Mouse (Mus musculus): ENCODE measurements around the gene Ptch2. TPM values are rescaled to one million over a fixed set of nuclear protein-coding genes. Genes with fewer than 3 reads are reported as not detected.

Gene Ptch2
- polyA plus RNA-seq, 1 experiment from 2014 or later, result 6.1 TPM

GRCm38 (mm10) chr4:117062700-117063390, 33.0 kb upstream of the Ptch2 start:
- H3K4me2 ChIP-seq (ENCODE audit: low read depth, severe bottlenecking), result no peak overlapping the region
- no peak overlapping the region for H3K4me3 ChIP-seq (ENCODE audit: low read depth, low read length)
- H3K9me3 ChIP-seq (ENCODE audit: control insufficient read depth, low read length), result no peaks in the 10 kb centered on the region
- H3K9ac ChIP-seq (ENCODE audit: low read length), result no peak overlapping the region
- DNase-seq (ENCODE audit: low spot score) (no peak), ATAC-seq (ENCODE audit: insufficient number of reproducible peaks, low FRiP score, low TSS enrichment, low read depth) (no peak)
- H3K27me3 ChIP-seq (ENCODE audit: control insufficient read depth, insufficient read depth, low read length), result no peaks in the 10 kb centered on the region
- no peaks in the 10 kb centered on the region for H3K4me1 ChIP-seq (ENCODE audit: control insufficient read depth, insufficient read depth, low read length)
- H3K36me3 ChIP-seq (ENCODE audit: control insufficient read depth, insufficient read depth, low read length), result peaks cover 3% of the 10 kb centered on the region
- no peak overlapping the region for H3K27ac ChIP-seq (replicated peaks; ENCODE audit: low read depth, low read length)
- 70% methylated on average over 4 of the region's 4 CpGs for WGBS

DNA sequence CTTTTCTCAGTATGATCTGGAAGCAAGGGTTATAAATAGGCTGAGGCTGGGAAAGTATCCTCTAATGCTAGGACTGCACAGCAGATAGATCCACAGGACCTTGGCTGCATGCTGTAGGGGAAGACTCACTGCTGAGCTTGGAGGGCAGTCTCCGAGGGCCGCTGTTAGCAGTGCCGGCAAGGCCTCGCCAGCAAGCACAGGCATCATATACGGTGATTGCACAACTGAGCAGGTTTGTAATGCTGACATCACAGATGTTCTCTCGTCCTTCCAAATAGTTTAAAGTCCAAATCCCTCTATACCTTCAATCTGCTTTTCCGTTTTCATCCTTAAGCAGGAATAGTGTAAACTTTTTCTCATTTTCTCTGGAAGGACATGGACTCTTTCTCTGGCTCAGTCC, 27.8 kb upstream of the Ptch2 start:
- Histone ChIP-seq H3K36me3 (ENCODE audit: control insufficient read depth, insufficient read depth, low read length) (peaks cover 15% of the 10 kb centered on the region), H3K27ac (replicated peaks; ENCODE audit: low read depth, low read length) (no peak overlapping the region), H3K4me3 (ENCODE audit: low read depth, low read length) (no peak overlapping the region), H3K9me3 (ENCODE audit: control insufficient read depth, low read length) (no peaks in the 10 kb centered on the region), H3K4me2 (ENCODE audit: low read depth, severe bottlenecking) (no peak overlapping the region), H3K9ac (ENCODE audit: low read length) (no peak overlapping the region), H3K27me3 (ENCODE audit: control insufficient read depth, insufficient read depth, low read length) (no peaks in the 10 kb centered on the region), H3K4me1 (ENCODE audit: control insufficient read depth, insufficient read depth, low read length) (no peaks in the 10 kb centered on the region)
- DNase-seq (ENCODE audit: low spot score) (no peak), ATAC-seq (ENCODE audit: insufficient number of reproducible peaks, low FRiP score, low TSS enrichment, low read depth) (no peak)
- 92% methylated on average over 7 of the region's 7 CpGs for WGBS

- no peak overlapping the region for H3K9ac ChIP-seq (ENCODE audit: low read length)
- peaks cover 15% of the 10 kb centered on the region for H3K36me3 ChIP-seq (ENCODE audit: control insufficient read depth, insufficient read depth, low read length)
- H3K27me3 ChIP-seq (ENCODE audit: control insufficient read depth, insufficient read depth, low read length), result no peaks in the 10 kb centered on the region
- 93% methylated on average over 1 of the region's 1 CpGs for WGBS
- no peak overlapping the region for H3K4me3 ChIP-seq (ENCODE audit: low read depth, low read length)
- no peak overlapping the region for H3K27ac ChIP-seq (replicated peaks; ENCODE audit: low read depth, low read length)
- H3K4me2 ChIP-seq (ENCODE audit: low read depth, severe bottlenecking), result no peak overlapping the region
- DNase-seq (ENCODE audit: low spot score) (no peak), ATAC-seq (ENCODE audit: insufficient number of reproducible peaks, low FRiP score, low TSS enrichment, low read depth) (no peak)
- no peaks in the 10 kb centered on the region for H3K4me1 ChIP-seq (ENCODE audit: control insufficient read depth, insufficient read depth, low read length)
- no peaks in the 10 kb centered on the region for H3K9me3 ChIP-seq (ENCODE audit: control insufficient read depth, low read length)
Observed at GRCm38 (mm10) chr4:117069647-117070046, 26.2 kb upstream of the Ptch2 start.

- no peaks in the 10 kb centered on the region for H3K27me3 ChIP-seq (ENCODE audit: control insufficient read depth, insufficient read depth, low read length)
- no peak overlapping the region for H3K27ac ChIP-seq (replicated peaks; ENCODE audit: low read depth, low read length)
- H3K4me3 ChIP-seq (ENCODE audit: low read depth, low read length), result no peak overlapping the region
- no peaks in the 10 kb centered on the region for H3K4me1 ChIP-seq (ENCODE audit: control insufficient read depth, insufficient read depth, low read length)
- H3K9ac ChIP-seq (ENCODE audit: low read length), result no peak overlapping the region
- ATAC-seq (ENCODE audit: insufficient number of reproducible peaks, low FRiP score, low TSS enrichment, low read depth), result no peak
- H3K36me3 ChIP-seq (ENCODE audit: control insufficient read depth, insufficient read depth, low read length), result peaks cover 18% of the 10 kb centered on the region
- H3K9me3 ChIP-seq (ENCODE audit: control insufficient read depth, low read length), result no peaks in the 10 kb centered on the region
- 89% methylated on average over 4 of the region's 4 CpGs for WGBS
- H3K4me2 ChIP-seq (ENCODE audit: low read depth, severe bottlenecking), result no peak overlapping the region
- DNase-seq (ENCODE audit: low spot score), result no peak
Observed at GRCm38 (mm10) chr4:117070624-117071023, 25.3 kb upstream of the Ptch2 start.

- Histone ChIP-seq H3K4me2 (ENCODE audit: low read depth, severe bottlenecking) (no peak overlapping the region), H3K4me1 (ENCODE audit: control insufficient read depth, insufficient read depth, low read length) (no peaks in the 10 kb centered on the region), H3K27me3 (ENCODE audit: control insufficient read depth, insufficient read depth, low read length) (no peaks in the 10 kb centered on the region), H3K4me3 (ENCODE audit: low read depth, low read length) (no peak overlapping the region), H3K9ac (ENCODE audit: low read length) (no peak overlapping the region), H3K27ac (replicated peaks; ENCODE audit: low read depth, low read length) (no peak overlapping the region), H3K36me3 (ENCODE audit: control insufficient read depth, insufficient read depth, low read length) (peaks cover 17% of the 10 kb centered on the region), H3K9me3 (ENCODE audit: control insufficient read depth, low read length) (no peaks in the 10 kb centered on the region)
- ATAC-seq (ENCODE audit: insufficient number of reproducible peaks, low FRiP score, low TSS enrichment, low read depth), result no peak
- WGBS, result 91% methylated on average over 5 of the region's 5 CpGs
- DNase-seq (ENCODE audit: low spot score), result no peak
Observed at GRCm38 (mm10) chr4:117071183-117071582, 24.7 kb upstream of the Ptch2 start.

DNA sequence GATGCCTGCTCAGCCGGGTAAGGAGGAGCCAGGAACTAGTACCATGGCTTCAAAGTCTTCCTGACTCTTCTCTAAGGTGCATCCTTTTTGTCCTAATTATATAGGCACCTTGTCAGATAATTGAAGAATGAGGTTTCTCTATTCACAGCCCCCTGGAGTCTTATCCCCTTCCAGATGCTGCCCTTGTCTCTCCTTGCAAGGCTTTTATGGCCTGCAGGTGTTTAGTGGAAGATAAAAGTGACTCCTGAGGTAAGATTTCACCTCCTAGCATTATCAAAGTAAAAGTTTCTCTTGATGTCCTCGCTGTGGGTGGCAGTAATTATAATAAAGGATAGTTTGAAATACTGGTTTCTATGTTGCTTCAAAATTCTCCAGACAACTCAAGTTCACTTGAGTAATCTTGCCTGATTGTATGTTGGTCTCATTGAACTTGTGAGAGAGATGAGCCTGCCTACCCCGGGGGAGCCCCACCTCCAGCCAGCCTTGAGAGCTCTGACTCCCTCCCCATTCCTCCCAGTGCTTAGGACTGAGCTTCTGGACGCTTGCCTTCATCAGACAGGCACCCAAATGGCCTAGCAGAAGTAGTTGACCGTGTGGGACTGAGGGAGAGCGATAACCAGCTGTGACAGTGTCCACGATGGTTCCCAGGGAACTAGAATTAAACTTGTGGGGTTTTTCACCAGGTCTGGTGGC, 7.8 kb upstream of the Ptch2 start:
- ATAC-seq (ENCODE audit: insufficient number of reproducible peaks, low FRiP score, low TSS enrichment, low read depth) (no peak), DNase-seq (ENCODE audit: low spot score) (no peak)
- WGBS, result 67% methylated on average over 7 of the region's 7 CpGs

GRCm38 (mm10) chr4:117090586-117090985, 5.3 kb upstream of the Ptch2 start:
- 0 out of 2 replicates have a peak, but pooled peaks cover under 1% of the 10 kb centered on the region for H3K4me1 ChIP-seq (ENCODE audit: control insufficient read depth, insufficient read depth, low read length)
- no peak overlapping the region for H3K9ac ChIP-seq (ENCODE audit: low read length)
- no peaks in the 10 kb centered on the region for H3K9me3 ChIP-seq (ENCODE audit: control insufficient read depth, low read length)
- H3K27ac ChIP-seq (replicated peaks; ENCODE audit: low read depth, low read length), result no peak overlapping the region
- peaks cover 2% of the 10 kb centered on the region; the same call in 1 of the 2 replicates for H3K36me3 ChIP-seq (ENCODE audit: control insufficient read depth, insufficient read depth, low read length)
- no peak overlapping the region for H3K4me3 ChIP-seq (ENCODE audit: low read depth, low read length)
- no peak overlapping the region for H3K4me2 ChIP-seq (ENCODE audit: low read depth, severe bottlenecking)
- no peaks in the 10 kb centered on the region for H3K27me3 ChIP-seq (ENCODE audit: control insufficient read depth, insufficient read depth, low read length)
- WGBS, result 86% methylated on average over 7 of the region's 7 CpGs
- no peak for DNase-seq (ENCODE audit: low spot score)
- no peak for ATAC-seq (ENCODE audit: insufficient number of reproducible peaks, low FRiP score, low TSS enrichment, low read depth)

More for the DNA sequence above, 7.8 kb upstream of the Ptch2 start:
- Histone ChIP-seq H3K27me3 (ENCODE audit: control insufficient read depth, insufficient read depth, low read length) (no peaks in the 10 kb centered on the region), H3K9ac (ENCODE audit: low read length) (no peak overlapping the region), H3K4me2 (ENCODE audit: low read depth, severe bottlenecking) (no peak overlapping the region), H3K4me3 (ENCODE audit: low read depth, low read length) (no peak overlapping the region), H3K27ac (replicated peaks; ENCODE audit: low read depth, low read length) (no peak overlapping the region), H3K9me3 (ENCODE audit: control insufficient read depth, low read length) (no peaks in the 10 kb centered on the region), H3K4me1 (ENCODE audit: control insufficient read depth, insufficient read depth, low read length) (no peaks in the 10 kb centered on the region), H3K36me3 (ENCODE audit: control insufficient read depth, insufficient read depth, low read length) (peaks cover 2% of the 10 kb centered on the region; the same call in 1 of the 2 replicates)

- Histone ChIP-seq H3K36me3 (ENCODE audit: control insufficient read depth, insufficient read depth, low read length) (no peaks in the 10 kb centered on the region), H3K9me3 (ENCODE audit: control insufficient read depth, low read length) (no peaks in the 10 kb centered on the region), H3K4me3 (ENCODE audit: low read depth, low read length) (no peak overlapping the region), H3K4me1 (ENCODE audit: control insufficient read depth, insufficient read depth, low read length) (peaks cover 6% of the 10 kb centered on the region; the same call in 1 of the 2 replicates), H3K4me2 (ENCODE audit: low read depth, severe bottlenecking) (no peak overlapping the region), H3K27me3 (ENCODE audit: control insufficient read depth, insufficient read depth, low read length) (no peaks in the 10 kb centered on the region), H3K9ac (ENCODE audit: low read length) (no peak overlapping the region), H3K27ac (replicated peaks; ENCODE audit: low read depth, low read length) (no peak overlapping the region; the same call in 1 of the 2 replicates)
- 76% methylated on average over 3 of the region's 3 CpGs for WGBS
- DNase-seq (ENCODE audit: low spot score) (no peak), ATAC-seq (ENCODE audit: insufficient number of reproducible peaks, low FRiP score, low TSS enrichment, low read depth) (no peak)
Observed at GRCm38 (mm10) chr4:117094626-117095361, 1.1 kb upstream of the Ptch2 start.

All from limb, embryonic 11.5 days (tissue).